In the genomic region with DNA sequence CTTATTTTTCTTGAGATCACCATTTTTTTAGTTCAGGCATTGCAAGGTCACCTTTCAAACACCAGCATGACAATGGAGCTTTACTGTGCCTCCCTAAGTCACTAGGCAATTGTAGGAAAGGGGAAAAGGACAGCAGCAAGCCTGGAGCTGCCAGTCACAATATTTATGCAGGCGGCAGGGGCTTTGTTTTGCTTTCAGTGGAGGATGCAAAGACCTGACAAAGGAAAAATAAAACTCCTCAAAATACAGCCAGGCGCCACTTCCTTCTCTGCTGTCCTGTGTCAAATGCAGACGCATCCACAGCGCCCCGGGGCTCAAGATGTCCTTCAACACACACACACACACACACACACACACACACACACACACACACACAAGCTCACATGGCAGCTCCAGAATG, we compare ENCODE assay signal across 12 mouse cellular contexts.
DNase-seq lines count a peak whose midpoint lies in the region; ATAC-seq lines count a peak whose summit lies in the region.
"Had no signal": no experiment of that assay in that cellular context is flagged by ENCODE, and none has a peak within 500 bp of the region (broad histone marks: within the 10 kb centered on the region; RNA-seq: fewer than 3 reads in every experiment).

No protein-coding gene starts in this region.

- WGBS in heart, embryonic 13.5 days, result 40% methylated on average over 5 of the region's 5 CpGs

- H3K4me1 ChIP-seq in heart, embryonic 13.5 days, result peaks cover 88% of the 10 kb centered on the region

- peak overlapping the region; percentile 39 for H3K4me2 ChIP-seq in heart, embryonic 13.5 days
- H3K4me2 ChIP-seq: forebrain, embryonic 12.5 days had no signal

- peak overlapping the region; percentile 48; the same call in 1 of the 2 replicates for H3K9ac ChIP-seq in heart, embryonic 13.5 days
- H3K9ac ChIP-seq: forebrain, embryonic 12.5 days had no signal

- H3K27ac ChIP-seq in heart, embryonic 13.5 days (replicated peaks), result peak overlapping the region; percentile 67
- H3K27ac ChIP-seq: forebrain, embryonic 12.5 days had no signal

- H3K27me3 ChIP-seq in heart, embryonic 13.5 days (replicated peaks), result no peaks in the 10 kb centered on the region
- H3K27me3 ChIP-seq: forebrain, embryonic 12.5 days had no signal

- DNase-seq in heart, postnatal 4 days, result no peak
- DNase-seq in left cerebral cortex, postnatal 4 days, result peak; percentile 33
- no peak for DNase-seq in left cerebral cortex, postnatal 25 days (ENCODE audit: low spot score in 2 of 2)
- DNase-seq in adrenal gland, postnatal 10 days, result peak; percentile 43
- DNase-seq in kidney, postnatal 10 days, result peak; percentile 47
- DNase-seq in ovary, adult 18-20 months (ENCODE audit: low spot score), result no peak
- no peak for DNase-seq in adipocyte (ENCODE audit: low spot score)
- DNase-seq: liver; right cerebral cortex, postnatal 14 days had no signal

- intact Hi-C loops in left cerebral cortex, postnatal 4 days (cut with DNase I), result no loop called here
- intact Hi-C loops in left cerebral cortex, postnatal 25 days (cut with DNase I), result no loop called here

- ATAC-seq in heart, embryonic 13.5 days (ENCODE audit: extremely low read depth, insufficient number of reproducible peaks, low FRiP score, low TSS enrichment), result no peak
- ATAC-seq: CD4-positive, CD25-positive, alpha-beta regulatory T cell, adult 4 months had no signal

- H3K4me3 ChIP-seq in heart, embryonic 13.5 days, result no peak overlapping the region; the same call in 1 of the 2 replicates
- H3K4me3 ChIP-seq: forebrain, embryonic 12.5 days had no signal

- no peaks in the 10 kb centered on the region for H3K36me3 ChIP-seq in heart, embryonic 13.5 days
- H3K36me3 ChIP-seq: forebrain, embryonic 12.5 days had no signal

- H3K9me3 ChIP-seq in heart, embryonic 13.5 days, result no peaks in the 10 kb centered on the region
- H3K9me3 ChIP-seq: forebrain, embryonic 12.5 days had no signal

Comparison
In these comparisons a context has a peak if more than half of its experiments do, and no peak if none do; other contexts are left out.
1. DNase-seq: peak in left cerebral cortex, postnatal 4 days (single experiment), adrenal gland, postnatal 10 days (single experiment) and kidney, postnatal 10 days (single experiment); none in heart, postnatal 4 days (single experiment), left cerebral cortex, postnatal 25 days (0 of 2), ovary, adult 18-20 months (single experiment) and adipocyte (single experiment).